Mouse (Mus musculus) midbrain, embryonic 10.5 days (tissue): ENCODE measurements around the gene Gm49387. TPM values are rescaled to one million over a fixed set of nuclear protein-coding genes. Genes with fewer than 3 reads are reported as not detected.
"Not testable (repeated sequence)": the region's sequence is repeated elsewhere in the genome, so short reads cannot be mapped to it uniquely, and the experiment has no call there.

ENCODE experiments used
- DNase-seq: peaks from one replicate; pipeline ENCODE4 v3.0.0-alpha.2; 2017; ENCODE audit warnings: low spot score
- H3K27ac ChIP-seq: fragments of 300-500 bp; sonication (generic); replicated peaks from 2 replicates; pipeline ENCODE4 v1.5.1; 2016; ENCODE audit warnings: mild to moderate bottlenecking
- H3K27me3 ChIP-seq: fragments of 300-500 bp; sonication (generic); 2 replicates; pipeline ENCODE4 v1.6.1; 2016; ENCODE audit warnings: low read depth, mild to moderate bottlenecking; ENCODE audit not compliant: poor library complexity, severe bottlenecking
- H3K36me3 ChIP-seq: fragments of 300-500 bp; sonication (generic); 2 replicates; pipeline ENCODE4 v1.6.1; 2016; ENCODE audit warnings: mild to moderate bottlenecking, moderate library complexity
- H3K4me1 ChIP-seq: fragments of 300-500 bp; sonication (generic); 2 replicates; pipeline ENCODE4 v1.6.1; 2016
- H3K4me3 ChIP-seq: fragments of 300-500 bp; sonication (generic); 2 replicates; pipeline ENCODE4 v1.5.1; 2016; ENCODE audit warnings: mild to moderate bottlenecking, moderate library complexity
- H3K9me3 ChIP-seq: fragments of 300-500 bp; sonication (generic); replicated peaks from 2 replicates; pipeline ENCODE4 v1.6.1; 2016; ENCODE audit warnings: mild to moderate bottlenecking
- WGBS: fragments of 180-500 bp; shearing (Covaris S2); methylation state at CpG from one replicate; pipeline ENCODE4 v1.1.7; 2016; 5-methylcytosine and 5-hydroxymethylcytosine counted together
- polyA plus RNA-seq: library from polyadenylated mRNA; unstranded; fragments of >200 nt; fragmentation: Nextera tagmentation; extraction: Ambion mirVana; gene quantifications from 2 replicates; pipeline ENCODE4 v1.2.1, GENCODE M21; 2016

Gm49387 gene
- polyA plus RNA-seq, 1 experiment from 2014 or later: 0.12 TPM

- Histone ChIP-seq H3K4me1 (no peaks in the 10 kb centered on the region), H3K27ac (no peak overlapping the region), H3K27me3 (no peaks in the 10 kb centered on the region), H3K9me3 (no peaks in the 10 kb centered on the region), H3K4me3 (no peak overlapping the region), H3K36me3 (no peaks in the 10 kb centered on the region)
- WGBS: 82% methylated on average over 5 of the region's 5 CpGs
- no peak for DNase-seq
These were observed 35.8 kb downstream of the Gm49387 start for GRCm38 (mm10) chr14:31604916-31605315.

DNA sequence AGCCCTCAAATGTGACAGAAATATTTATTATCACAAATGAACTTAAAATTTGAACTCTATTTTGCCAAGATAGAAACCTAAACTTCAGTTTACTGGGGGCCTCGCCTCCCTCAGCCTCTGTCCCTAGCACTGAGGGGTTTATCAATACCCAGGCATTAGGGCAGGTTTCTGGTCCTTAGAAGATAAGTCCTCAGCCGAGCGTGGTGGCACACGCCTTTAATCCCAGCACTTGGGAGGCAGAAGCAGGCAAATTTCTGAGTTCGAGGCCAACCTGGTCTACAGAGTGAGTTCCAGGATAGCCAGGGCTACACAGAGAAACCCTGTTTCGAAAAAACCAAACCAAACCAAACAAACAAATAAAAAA lies 38.1 kb downstream of the Gm49387 start:
- not testable (repeated sequence) for DNase-seq, H3K4me3 ChIP-seq, H3K9me3 ChIP-seq, H3K27ac ChIP-seq, H3K27me3 ChIP-seq, H3K36me3 ChIP-seq, H3K4me1 ChIP-seq
- WGBS: 84% methylated on average over 6 of the region's 6 CpGs

GRCm38 (mm10) chr14:31601908-31602615 lies 38.6 kb downstream of the Gm49387 start:
- no peaks in the 10 kb centered on the region for H3K4me1 ChIP-seq
- H3K36me3 ChIP-seq: no peaks in the 10 kb centered on the region
- no peaks in the 10 kb centered on the region for H3K9me3 ChIP-seq
- WGBS: 93% methylated on average over 14 of the region's 14 CpGs
- no peak overlapping the region for H3K4me3 ChIP-seq
- no peak overlapping the region for H3K27ac ChIP-seq
- no peak for DNase-seq
- no peaks in the 10 kb centered on the region for H3K27me3 ChIP-seq

DNA sequence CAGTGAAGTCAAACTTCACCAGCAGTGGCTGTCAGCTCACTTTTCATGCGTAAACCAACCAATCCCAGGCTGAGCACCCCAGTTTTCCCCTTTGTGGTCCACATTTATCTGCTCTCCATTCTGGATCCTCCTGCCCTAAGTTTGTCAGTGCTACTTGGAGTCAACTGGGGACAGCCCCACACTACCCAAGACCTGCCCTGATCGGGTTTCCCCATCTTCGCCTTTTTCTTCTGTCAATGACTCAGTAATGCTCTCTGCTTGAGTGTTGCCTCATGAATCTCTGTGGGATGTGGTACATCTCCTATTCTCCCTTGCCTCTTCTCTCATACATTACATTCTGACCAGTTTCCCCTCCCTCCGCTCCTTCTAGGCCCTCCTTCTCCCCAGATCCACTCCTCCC lies 43.2 kb downstream of the Gm49387 start:
- H3K27me3 ChIP-seq: no peaks in the 10 kb centered on the region
- H3K4me1 ChIP-seq: no peaks in the 10 kb centered on the region
- H3K27ac ChIP-seq: no peak overlapping the region
- H3K4me3 ChIP-seq: no peak overlapping the region
- H3K36me3 ChIP-seq: no peaks in the 10 kb centered on the region
- no peak for DNase-seq
- 90% methylated on average over 4 of the region's 4 CpGs for WGBS
- H3K9me3 ChIP-seq: no peaks in the 10 kb centered on the region

- no peaks in the 10 kb centered on the region for H3K4me1 ChIP-seq
- no peak overlapping the region for H3K27ac ChIP-seq
- WGBS: 84% methylated on average over 7 of the region's 7 CpGs
- no peaks in the 10 kb centered on the region for H3K36me3 ChIP-seq
- H3K9me3 ChIP-seq: no peaks in the 10 kb centered on the region
- no peak overlapping the region for H3K4me3 ChIP-seq
- H3K27me3 ChIP-seq: no peaks in the 10 kb centered on the region
- no peak for DNase-seq
These were observed 44.3 kb downstream of the Gm49387 start for GRCm38 (mm10) chr14:31596408-31596807.

DNA sequence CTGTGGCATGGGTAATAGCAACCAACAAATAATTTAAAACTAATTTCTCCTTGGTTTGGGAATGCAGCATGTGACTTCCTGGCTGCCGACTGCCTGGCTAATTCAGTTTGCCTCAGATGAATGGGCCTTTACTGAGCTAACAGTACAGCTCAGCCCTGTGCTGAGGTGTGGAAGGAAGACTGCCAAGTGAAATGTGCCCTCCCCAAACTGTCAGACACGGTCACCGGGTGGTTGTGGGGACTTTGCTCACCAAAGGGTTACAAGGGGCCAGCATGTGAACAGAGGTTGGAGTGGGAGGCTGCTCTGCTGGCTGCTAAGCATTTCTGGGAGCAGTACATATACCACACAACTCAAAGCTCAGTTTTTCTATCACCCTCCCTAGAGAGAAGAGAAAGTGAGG lies 46.0 kb downstream of the Gm49387 start:
- Histone ChIP-seq H3K36me3 (no peaks in the 10 kb centered on the region), H3K4me1 (no peaks in the 10 kb centered on the region), H3K27ac (no peak overlapping the region), H3K4me3 (no peak overlapping the region), H3K27me3 (no peaks in the 10 kb centered on the region), H3K9me3 (no peaks in the 10 kb centered on the region)
- no peak for DNase-seq
- 83% methylated on average over 3 of the region's 3 CpGs for WGBS

DNA sequence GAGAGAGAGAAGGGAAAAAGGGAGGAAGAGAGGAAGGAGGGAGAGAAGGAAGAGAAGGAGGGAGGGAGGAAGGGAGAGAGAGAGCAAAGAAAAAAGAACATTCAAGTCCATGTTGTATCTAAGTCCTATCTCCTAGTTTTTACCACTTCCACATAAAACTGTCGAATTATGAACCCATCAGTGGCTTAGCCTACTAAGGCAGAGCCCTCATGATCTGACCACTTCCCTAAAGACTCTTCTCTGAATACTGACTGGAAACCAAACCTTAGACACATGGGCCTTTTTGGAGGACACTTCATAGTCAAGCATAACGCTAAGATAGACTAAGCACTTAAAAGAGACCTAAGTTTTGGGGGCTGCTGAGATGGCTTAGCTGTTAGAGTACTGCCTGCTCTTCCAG lies 47.6 kb downstream of the Gm49387 start:
- Histone ChIP-seq H3K4me3 (no peak overlapping the region), H3K27me3 (no peaks in the 10 kb centered on the region), H3K9me3 (no peaks in the 10 kb centered on the region), H3K4me1 (no peaks in the 10 kb centered on the region), H3K27ac (no peak overlapping the region), H3K36me3 (no peaks in the 10 kb centered on the region)
- DNase-seq: no peak
- WGBS: 79% methylated on average over 2 of the region's 2 CpGs

GRCm38 (mm10) chr14:31591243-31591642 lies 49.4 kb downstream of the Gm49387 start, which contains the start of gene Colq:
Gene Colq (minus strand): TSS chr14:31591343.
- 92% methylated on average over 3 of the region's 3 CpGs for WGBS
- H3K9me3 ChIP-seq: no peaks in the 10 kb centered on the region
- no peak within 1 kb of the TSS for H3K27ac ChIP-seq
- no peak within 1 kb of the TSS for H3K4me3 ChIP-seq
- no peak for DNase-seq
- H3K27me3 ChIP-seq: no peaks in the 10 kb centered on the region
- H3K4me1 ChIP-seq: no peaks in the 10 kb centered on the region
- no peaks in the 10 kb centered on the region for H3K36me3 ChIP-seq

DNA sequence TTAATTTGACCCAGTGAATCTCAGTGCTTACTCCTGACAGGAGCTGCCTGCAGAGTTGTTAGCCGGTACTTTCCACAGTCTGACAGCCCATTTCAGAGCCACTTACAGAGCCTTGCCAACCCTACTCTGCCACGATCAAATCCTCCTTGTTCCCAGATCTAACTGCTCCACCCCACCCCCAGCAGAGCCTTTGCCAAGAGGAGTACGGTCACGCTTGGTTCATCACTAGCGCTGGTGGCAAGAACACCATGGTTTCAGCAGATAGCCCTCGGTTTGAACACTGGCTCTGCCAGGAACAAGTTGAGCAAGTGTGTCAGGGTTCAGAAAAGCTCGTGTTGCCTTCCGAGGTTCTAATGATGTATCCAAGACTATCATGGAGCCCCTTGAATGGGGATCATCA lies 54.2 kb downstream of the Gm49387 start:
- H3K9me3 ChIP-seq: no peaks in the 10 kb centered on the region
- WGBS: 85% methylated on average over 8 of the region's 8 CpGs
- H3K4me3 ChIP-seq: no peak overlapping the region
- DNase-seq: no peak
- H3K27ac ChIP-seq: no peak overlapping the region
- H3K36me3 ChIP-seq: no peaks in the 10 kb centered on the region
- H3K4me1 ChIP-seq: no peaks in the 10 kb centered on the region
- H3K27me3 ChIP-seq: no peaks in the 10 kb centered on the region

DNA sequence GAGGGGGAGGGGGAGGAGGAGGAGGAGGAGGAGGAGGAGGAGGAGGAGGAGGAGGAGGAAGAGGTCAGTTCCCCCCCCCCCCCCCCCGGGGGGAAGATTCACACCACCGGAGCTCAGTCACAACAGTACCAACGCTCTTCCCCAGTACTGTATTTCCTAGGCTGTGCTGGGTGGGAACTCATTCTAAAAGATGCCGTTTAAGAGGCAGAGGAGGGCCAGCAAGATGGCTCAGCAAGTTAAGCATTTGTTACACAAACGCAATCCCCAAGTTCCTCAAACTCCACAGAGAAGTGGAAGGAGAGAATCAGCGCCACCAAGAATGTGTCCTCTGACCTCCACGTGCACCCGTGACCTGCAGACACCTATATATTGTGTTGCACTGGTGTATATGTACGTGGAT lies 57.6 kb downstream of the Gm49387 start:
- no peaks in the 10 kb centered on the region for H3K4me1 ChIP-seq
- no peak overlapping the region for H3K27ac ChIP-seq
- peaks cover 4% of the 10 kb centered on the region for H3K9me3 ChIP-seq
- no peaks in the 10 kb centered on the region for H3K27me3 ChIP-seq
- WGBS: 89% methylated on average over 9 of the region's 9 CpGs
- no peak for DNase-seq
- no peak overlapping the region for H3K4me3 ChIP-seq
- no peaks in the 10 kb centered on the region for H3K36me3 ChIP-seq

DNA sequence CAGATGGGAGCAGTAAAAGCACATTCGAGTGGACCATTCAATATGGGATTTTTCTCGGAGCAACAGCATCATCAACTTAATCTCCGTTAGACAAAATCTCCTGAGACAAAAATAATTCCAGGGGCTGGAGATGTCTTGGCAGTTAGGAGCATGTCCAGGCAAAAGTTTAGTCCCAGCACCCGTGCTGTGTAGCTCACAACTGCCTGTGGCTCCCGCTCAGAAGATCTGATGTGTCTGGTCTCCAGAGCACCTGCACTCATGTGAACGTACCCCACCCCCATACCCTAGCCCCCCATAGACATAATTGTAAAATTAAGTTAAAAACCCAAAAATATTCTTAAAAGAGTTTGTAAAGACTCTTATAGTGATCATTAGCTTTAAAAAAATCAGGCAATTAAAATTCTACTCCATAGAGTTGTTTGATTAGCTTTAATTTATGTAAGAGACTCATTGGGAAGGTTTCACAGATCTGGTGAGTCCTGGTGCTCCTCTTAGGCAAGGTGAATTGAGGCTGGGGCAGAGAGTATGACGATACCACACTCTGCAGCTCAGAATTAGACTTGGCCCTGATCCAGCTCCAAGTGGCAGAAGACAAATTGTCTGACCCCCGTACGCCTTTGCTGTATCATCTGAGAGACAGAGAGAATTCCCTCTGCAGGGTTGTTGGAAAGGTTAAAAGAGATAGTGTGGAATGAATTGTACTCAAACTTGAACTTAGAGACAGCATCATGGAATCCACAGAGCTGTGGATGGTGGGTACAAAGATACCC lies 62.5 kb downstream of the Gm49387 start:
- Histone ChIP-seq H3K36me3 (no peaks in the 10 kb centered on the region), H3K27ac (no peak overlapping the region), H3K27me3 (no peaks in the 10 kb centered on the region), H3K4me1 (peaks cover 6% of the 10 kb centered on the region; the same call in 1 of the 2 replicates), H3K4me3 (no peak overlapping the region), H3K9me3 (peaks cover 4% of the 10 kb centered on the region)
- 81% methylated on average over 9 of the region's 9 CpGs for WGBS
- no peak for DNase-seq

- no peak overlapping the region for H3K27ac ChIP-seq
- WGBS: 66% methylated on average over 10 of the region's 10 CpGs
- H3K36me3 ChIP-seq: no peaks in the 10 kb centered on the region
- peaks cover 6% of the 10 kb centered on the region; the same call in 1 of the 2 replicates for H3K4me1 ChIP-seq
- no peak for DNase-seq
- peaks cover 4% of the 10 kb centered on the region for H3K9me3 ChIP-seq
- no peak overlapping the region for H3K4me3 ChIP-seq
- no peaks in the 10 kb centered on the region for H3K27me3 ChIP-seq
These were observed 63.6 kb downstream of the Gm49387 start for GRCm38 (mm10) chr14:31576846-31577697.
